Mouse (Mus musculus) heart, postnatal 10 days (tissue): ENCODE measurements around the gene Shmt2. TPM values are rescaled to one million over a fixed set of nuclear protein-coding genes. Genes with fewer than 3 reads are reported as not detected.

Source experiments
- DNase-seq, 2 experiments: peaks; one replicate each; pipeline ENCODE4 v3.0.0; 2021
- intact Hi-C: fragments of 180-260 bp; cut with DNase I; formaldehyde crosslinking; loops from one replicate; pipeline ENCODE4 v1.15.1; 2025
- total RNA-seq, 2 experiments: library from RNA; stranded (reverse); gene quantifications; 2 replicates each; pipeline ENCODE4 v1.2.3; 2021

The Shmt2 gene
- total RNA-seq, result 10 to 100 TPM; 41.3 to 41.7 TPM

DNA sequence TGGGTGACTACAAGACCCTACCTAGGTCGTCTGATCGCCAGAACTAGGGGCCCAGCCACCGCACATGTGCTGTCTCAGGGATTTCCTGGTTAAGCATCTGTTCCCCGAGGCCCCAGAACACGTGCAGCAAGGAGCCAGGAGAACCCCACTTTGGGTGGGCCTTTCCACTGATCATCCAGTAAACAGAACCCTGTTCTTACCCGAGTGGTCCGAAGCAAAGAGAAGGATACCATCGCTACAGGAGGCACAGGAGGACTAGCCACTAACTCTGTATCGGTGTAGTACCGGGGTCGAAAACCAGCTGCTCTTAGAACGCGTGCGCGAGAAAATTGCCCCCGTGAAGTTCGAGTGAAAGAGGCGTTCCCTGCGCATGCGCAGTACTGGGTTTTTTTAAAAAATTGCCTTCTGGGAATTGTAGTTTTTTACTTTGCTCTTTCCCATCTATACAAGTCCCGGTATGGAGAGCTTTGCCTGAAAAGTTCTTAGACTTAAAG lies at the start of gene Shmt2:
TSS of gene Shmt2 (minus strand) at position 357 of the 494 bp plus-strand sequence.
- intact Hi-C loops, result no loop called here
- peak; percentile 89 to 91 for DNase-seq

GRCm38 (mm10) chr10:127570937-127571641 lies 48.8 kb upstream of the Shmt2 start:
- no peak for DNase-seq
- intact Hi-C loops, result no loop called here

DNA sequence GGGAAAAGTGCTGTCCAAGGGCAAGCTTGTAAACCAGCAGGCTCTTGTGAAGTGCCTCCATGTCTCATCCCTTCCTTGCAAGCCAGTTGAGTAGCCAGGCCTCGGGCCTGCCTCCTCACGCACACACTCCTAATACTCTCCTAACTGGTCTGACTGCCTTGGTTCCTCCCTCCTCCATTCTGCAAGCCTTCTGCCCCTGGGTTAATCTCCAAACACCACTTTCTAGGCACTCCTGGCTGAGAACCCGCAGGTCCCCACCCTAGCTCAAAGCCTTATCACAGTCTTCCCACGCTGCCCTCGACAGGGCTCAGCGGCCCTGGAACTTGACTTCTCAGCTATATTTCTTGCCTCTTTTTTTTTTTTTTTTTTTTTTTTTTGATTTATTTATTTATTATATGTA lies 48.1 kb upstream of the Shmt2 start:
- DNase-seq, result no peak
- intact Hi-C loops, result no loop called here

DNA sequence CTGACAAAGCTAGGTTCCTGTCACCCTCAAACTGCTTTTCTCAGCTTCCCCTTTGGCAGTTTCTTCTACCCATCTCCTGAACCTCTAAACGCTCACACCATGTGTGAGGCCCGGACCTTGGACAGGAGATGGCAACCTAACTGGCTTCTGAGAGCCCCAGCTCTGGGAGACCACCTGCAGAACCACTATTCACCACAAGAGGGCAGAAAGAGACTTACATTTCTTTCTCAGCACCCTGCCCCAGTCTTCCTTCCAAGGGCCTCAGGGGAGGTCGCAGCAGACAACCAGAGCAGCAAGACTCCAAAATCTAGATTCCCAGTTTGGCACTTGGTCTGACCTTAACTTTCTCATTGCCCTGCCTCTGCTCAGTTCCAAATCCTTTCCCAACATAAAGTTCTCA lies 47.2 kb upstream of the Shmt2 start:
- intact Hi-C loops, result loop anchor here (1.0 to 10.0 kb wide), 4 partner anchors 53 to 365 kb away; no protein-coding TSS in a partner anchor
- peak; percentile 84 to 91 for DNase-seq

DNA sequence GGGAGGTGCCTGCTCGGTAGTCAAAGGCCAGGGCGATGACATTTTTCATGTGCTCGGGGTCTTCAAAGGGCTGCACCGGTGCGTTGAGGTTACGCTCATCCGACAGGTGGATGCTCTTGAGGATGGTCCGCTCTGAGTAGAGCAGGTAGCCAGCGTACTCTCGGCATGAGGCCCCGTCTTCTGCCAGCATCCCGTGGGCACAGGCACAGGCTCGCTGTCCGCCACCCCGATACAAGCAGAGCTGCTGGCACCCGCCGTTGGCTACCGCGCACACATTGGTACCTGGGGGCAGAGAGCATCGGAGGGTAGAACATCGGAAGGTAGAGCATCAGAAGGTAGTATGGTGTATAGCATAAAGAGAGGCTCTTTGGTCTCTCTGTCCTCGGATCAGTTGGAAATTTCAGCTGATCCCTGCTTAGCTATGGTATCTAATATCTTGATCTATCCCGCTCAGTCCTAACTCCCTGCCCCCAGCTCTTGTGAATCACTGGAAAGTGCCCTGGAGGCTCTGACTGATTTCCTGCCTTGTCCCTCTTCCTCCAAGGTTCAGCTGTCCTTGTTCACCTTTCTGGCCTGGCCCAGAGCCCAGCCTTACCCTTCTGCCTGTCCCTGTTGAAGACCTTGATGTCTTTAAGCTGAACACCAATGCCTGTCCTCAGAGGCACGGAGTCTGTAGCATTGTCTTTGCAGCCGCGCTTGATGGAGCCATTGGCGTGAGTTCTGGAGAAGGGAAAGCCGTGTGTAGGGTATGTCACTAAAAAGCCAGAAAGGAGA lies 44.5 kb upstream of the Shmt2 start:
- intact Hi-C loops, result loop anchor here (5.0 to 10.0 kb wide), 3 partner anchors 71 to 368 kb away; no protein-coding TSS in a partner anchor
- DNase-seq, result no peak

- DNase-seq, result peak; percentile 51 to 58
- intact Hi-C loops, result loop anchor here (10.0 kb wide), 1 partner anchor 370 kb away; no protein-coding TSS in a partner anchor
Observed at GRCm38 (mm10) chr10:127564301-127564700, 42.1 kb upstream of the Shmt2 start.

DNA sequence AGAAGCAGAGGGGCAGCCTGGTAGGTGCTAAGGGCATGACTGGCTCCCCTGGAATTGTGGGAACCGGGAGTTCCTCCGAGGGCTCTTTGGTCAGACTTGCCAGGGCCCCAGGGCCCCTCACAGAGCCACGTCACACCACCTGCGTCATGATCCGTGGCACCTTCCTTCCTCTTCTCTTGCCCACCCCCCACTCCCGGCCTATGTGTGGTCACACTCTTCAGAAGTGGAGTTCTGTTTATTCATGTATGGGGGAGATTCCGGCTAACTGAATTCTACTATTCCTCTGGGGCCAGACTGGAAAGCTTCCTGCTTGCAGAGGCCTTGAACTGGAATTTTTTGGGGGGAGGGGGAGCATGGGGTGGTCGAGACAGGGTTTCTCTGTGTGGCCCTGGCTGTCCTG lies 41.6 kb upstream of the Shmt2 start:
- DNase-seq, result no peak
- intact Hi-C loops, result loop anchor here (10.0 kb wide), 1 partner anchor 371 kb away; no protein-coding TSS in a partner anchor

GRCm38 (mm10) chr10:127561145-127561544 lies 38.9 kb upstream of the Shmt2 start:
- no peak for DNase-seq
- intact Hi-C loops, result loop anchor here (10.0 kb wide), 1 partner anchor 374 kb away; no protein-coding TSS in a partner anchor

- DNase-seq, result no peak
- intact Hi-C loops, result no loop called here
Observed at GRCm38 (mm10) chr10:127557397-127557796, 35.2 kb upstream of the Shmt2 start.

DNA sequence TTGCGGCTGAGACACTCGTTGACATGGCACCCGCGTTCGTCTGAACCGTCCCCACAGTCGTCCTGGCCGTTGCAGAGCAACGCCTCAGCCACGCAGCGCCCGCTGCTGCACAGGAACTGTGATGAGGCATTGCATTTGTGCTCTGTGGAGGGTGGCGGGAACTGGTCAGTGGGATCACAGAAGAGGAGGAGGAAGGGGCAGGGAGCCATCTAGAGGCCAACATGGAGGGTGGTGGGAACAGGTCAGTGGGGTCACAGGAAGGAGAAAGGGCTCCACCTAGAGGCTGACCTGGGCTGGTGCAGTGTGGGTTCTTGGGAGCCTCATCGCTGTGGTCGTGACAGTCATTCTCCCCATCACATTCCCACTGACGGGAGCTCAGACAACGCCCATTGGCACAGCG lies 33.5 kb upstream of the Shmt2 start:
- DNase-seq, result peak in 1 of 2 experiments; percentile 45
- intact Hi-C loops, result no loop called here

GRCm38 (mm10) chr10:127549892-127550291 lies 27.6 kb upstream of the Shmt2 start:
- intact Hi-C loops, result no loop called here
- DNase-seq, result no peak

GRCm38 (mm10) chr10:127548236-127548635 lies 26.0 kb upstream of the Shmt2 start:
- DNase-seq, result no peak
- intact Hi-C loops, result no loop called here

DNA sequence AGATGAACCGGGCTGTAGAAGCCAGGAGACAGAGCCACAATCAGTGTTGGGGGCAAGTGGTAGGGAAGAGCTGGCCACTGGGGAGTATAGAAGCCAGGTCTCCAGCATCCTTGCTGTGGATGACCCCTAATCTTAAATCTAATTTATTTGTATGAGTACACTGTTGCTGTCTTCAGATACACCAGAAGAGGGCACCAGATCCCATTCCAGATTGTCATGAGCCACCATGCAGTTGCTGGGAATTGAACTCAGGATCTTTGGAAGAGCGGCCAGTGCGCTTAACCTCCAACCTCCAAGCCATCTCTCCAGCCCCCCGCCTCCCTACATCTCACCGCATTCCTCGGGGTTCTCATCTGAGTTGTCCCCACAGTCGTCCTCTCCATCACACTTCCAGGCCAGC lies 24.3 kb upstream of the Shmt2 start:
- DNase-seq, result no peak

GRCm38 (mm10) chr10:127544375-127544774 lies 22.1 kb upstream of the Shmt2 start:
- no peak for DNase-seq
- intact Hi-C loops, result no loop called here

More for the DNA sequence above, 24.3 kb upstream of the Shmt2 start:
- intact Hi-C loops, result no loop called here

GRCm38 (mm10) chr10:127543916-127544315 lies 21.7 kb upstream of the Shmt2 start:
- no peak for DNase-seq
- intact Hi-C loops, result no loop called here

DNA sequence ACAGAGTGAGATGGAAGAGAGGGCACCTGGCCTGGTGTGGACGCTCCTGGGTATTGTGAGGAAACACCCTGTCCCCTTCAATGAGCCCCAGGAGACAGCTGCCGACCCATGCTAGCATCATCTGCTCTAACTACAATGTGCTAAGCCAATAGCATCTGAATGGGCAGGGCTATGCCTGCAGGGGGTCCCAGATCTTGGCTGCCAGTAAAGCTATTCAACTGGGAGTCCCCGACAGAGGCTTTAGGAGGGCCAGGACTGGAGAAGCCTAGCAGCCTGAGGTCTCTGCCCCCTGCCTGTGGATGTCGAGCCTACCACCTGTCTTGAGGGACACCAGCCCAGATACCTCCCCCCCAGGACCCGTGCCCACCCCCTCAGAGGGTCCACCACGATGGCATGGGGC lies 20.5 kb upstream of the Shmt2 start:
- intact Hi-C loops, result no loop called here
- no peak for DNase-seq

DNA sequence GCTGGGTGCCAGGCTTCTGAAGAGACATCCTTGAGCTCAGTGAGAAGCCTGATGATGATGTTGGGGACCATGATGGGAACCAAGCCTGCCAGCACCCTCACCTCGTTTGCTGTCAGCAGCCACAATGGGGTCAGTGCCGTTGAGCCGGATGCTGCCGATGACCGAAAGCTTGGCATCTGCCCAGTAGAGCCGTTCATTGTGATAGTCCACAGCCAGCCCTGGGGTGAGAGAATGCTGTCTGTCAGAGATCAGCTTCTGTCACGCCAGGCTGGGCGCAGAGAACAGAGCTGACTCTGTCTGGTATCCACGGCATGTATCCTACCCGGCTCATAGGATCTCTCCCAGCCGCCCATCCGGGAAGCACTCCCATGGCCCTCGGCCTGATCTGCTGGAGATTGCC lies 19.8 kb upstream of the Shmt2 start:
- intact Hi-C loops, result no loop called here
- peak; percentile 53 to 59 for DNase-seq

GRCm38 (mm10) chr10:127541510-127541909 lies 19.3 kb upstream of the Shmt2 start:
- no peak for DNase-seq
- intact Hi-C loops, result no loop called here

GRCm38 (mm10) chr10:127537854-127538583 lies 15.8 kb upstream of the Shmt2 start:
- DNase-seq, result peak; percentile 84 to 89

DNA sequence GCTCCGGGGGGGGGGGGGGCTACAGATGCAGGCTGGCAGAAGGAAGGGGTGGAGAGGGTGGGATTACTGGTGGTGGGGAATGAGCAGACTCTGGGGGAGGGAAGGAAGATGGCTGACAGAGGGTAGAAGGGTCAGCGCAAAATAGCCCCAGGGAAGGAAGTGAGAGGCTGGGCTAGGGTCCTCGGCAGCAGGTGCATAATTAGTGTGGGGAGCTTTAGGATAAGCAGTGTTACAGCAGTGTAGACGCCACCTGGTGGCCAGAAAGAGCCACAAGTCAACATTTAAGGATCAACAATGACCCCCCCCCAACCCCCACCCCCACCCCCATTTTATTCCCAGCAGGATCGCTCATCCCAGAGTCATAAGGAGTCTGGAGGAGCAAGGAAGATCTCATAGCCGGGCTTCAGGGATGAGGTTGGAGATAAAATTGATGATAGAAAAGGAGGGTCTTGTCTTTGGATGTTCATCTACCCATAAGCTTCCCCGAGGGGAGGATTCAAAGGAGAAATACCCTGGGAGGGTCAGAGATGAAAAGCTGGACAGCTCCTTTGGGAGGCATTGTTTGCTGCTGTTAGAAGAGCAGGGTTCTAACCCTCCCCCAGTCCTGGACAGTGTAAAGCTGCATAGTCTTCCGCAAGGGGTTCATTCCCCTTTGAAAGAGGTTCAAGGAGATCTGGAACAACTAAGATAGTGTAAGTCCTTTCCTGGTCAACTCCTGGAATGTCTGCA lies 14.5 kb upstream of the Shmt2 start:
- intact Hi-C loops, result loop anchor here (1.0 kb wide), 1 partner anchor 23 kb away; no protein-coding TSS in a partner anchor
- DNase-seq, result peak; percentile 40 to 56

More at GRCm38 (mm10) chr10:127537854-127538583, 15.8 kb upstream of the Shmt2 start:
- intact Hi-C loops, result loop anchor here (1.0 kb wide), 1 partner anchor 30 kb away; no protein-coding TSS in a partner anchor
